Mouse (Mus musculus) heart, adult 2 months (tissue): ENCODE data around the gene Atf4. TPM values are rescaled to one million over a fixed set of nuclear protein-coding genes. Genes with fewer than 3 reads are reported as not detected.

Source experiments
- DNase-seq, 2 experiments: peaks; one replicate each; pipeline ENCODE4 v3.0.0; 2021
- H3K27ac ChIP-seq: fragments of 200-600 bp; 2 replicates; pipeline ENCODE4 v1.8.1; 2022
- H3K27me3 ChIP-seq: fragments of 200-500 bp; 2 replicates; pipeline ENCODE4 v1.6.1; 2012; ENCODE audit warnings: mild to moderate bottlenecking, low read length, inconsistent platforms, mixed read lengths; ENCODE audit not compliant: control insufficient read depth, insufficient read depth
- H3K36me3 ChIP-seq: fragments of 200-500 bp; 2 replicates; pipeline ENCODE4 v1.6.1; 2012; ENCODE audit warnings: low read length, inconsistent platforms; ENCODE audit not compliant: control insufficient read depth, insufficient read depth
- H3K4me1 ChIP-seq: fragments of 200-500 bp; 2 replicates; pipeline ENCODE4 v1.6.1; 2011; ENCODE audit warnings: low read length; ENCODE audit not compliant: control insufficient read depth, insufficient read depth
- H3K4me3 ChIP-seq: fragments of 200-600 bp; 2 replicates; pipeline ENCODE4 v1.8.1; 2022
- H3K79me2 ChIP-seq: fragments of 200-500 bp; replicated peaks from 2 replicates; pipeline ENCODE4 v1.6.1; 2012; ENCODE audit warnings: mild to moderate bottlenecking, inconsistent platforms, low read length, moderate library complexity, mixed read lengths; ENCODE audit not compliant: control insufficient read depth, insufficient read depth
- H3K9ac ChIP-seq: fragments of 200-500 bp; 2 replicates; pipeline ENCODE4 v1.6.1; 2012; ENCODE audit warnings: low read depth, mild to moderate bottlenecking, control low read depth, inconsistent platforms, low read length, mixed read lengths
- CTCF ChIP-seq: fragments of 200-600 bp; IDR thresholded peaks from 2 replicates; pipeline ENCODE4 v1.8.1; 2022; ENCODE audit warnings: antibody characterized with exemption, mild to moderate bottlenecking, moderate library complexity
- EP300 ChIP-seq: fragments of 200-500 bp; IDR thresholded peaks from 2 replicates; pipeline ENCODE4 v1.6.1; 2011; ENCODE audit warnings: low read depth, low read length, control low read depth; ENCODE audit not compliant: insufficient read depth
- POLR2A ChIP-seq: fragments of 200-500 bp; IDR thresholded peaks from 2 replicates; pipeline ENCODE4 v1.6.1; 2011; ENCODE audit warnings: mild to moderate bottlenecking, low read depth, low read length, control low read depth; ENCODE audit not compliant: insufficient read depth
- WGBS: fragments of 180-500 bp; shearing (Covaris S2); methylation state at CpG from one replicate; pipeline ENCODE4 v1.1.7; 2018; 5-methylcytosine and 5-hydroxymethylcytosine counted together
- intact Hi-C: fragments of 180-260 bp; cut with DNase I; formaldehyde crosslinking; loops from one replicate; pipeline ENCODE4 v1.15.1; 2025
- polyA plus RNA-seq: library from polyadenylated mRNA; depleted of rRNA; stranded (reverse); fragments of >200 nt; gene quantifications from 2 replicates; pipeline ENCODE4 v1.2.3, GENCODE M21; 2012
- total RNA-seq, 2 experiments: library from RNA; stranded (reverse); gene quantifications; 2 replicates each; pipeline ENCODE4 v1.2.3; 2021

Atf4 gene
- total and polyA plus RNA-seq, 3 experiments, result 65.6 to 78.5 (median 69.6) TPM

GRCm38 (mm10) chr15:80235535-80235934 is 19.4 kb upstream of the Atf4 start, which contains the start of gene AC140267.1:
AC140267.1 (plus strand) TSS chr15:80235835.
- DNase-seq, result no peak
- Histone ChIP-seq H3K27ac (no peak within 1 kb of the TSS; the same call in 1 of the 2 replicates), H3K4me1 (peaks cover 3% of the 10 kb centered on the region; the same call in 1 of the 2 replicates), H3K27me3 (no peaks in the 10 kb centered on the region), H3K36me3 (peaks cover 8% of the 10 kb centered on the region), H3K79me2 (peaks cover 2% of the 10 kb centered on the region; the same call in 1 of the 2 replicates), H3K4me3 (peak within 1 kb of the TSS; percentile 70), H3K9ac (no peak within 1 kb of the TSS)
- TF ChIP-seq CTCF (no peak), EP300 (no peak), POLR2A (no peak)
- 88% methylated on average over 9 of the region's 9 CpGs for WGBS
- intact Hi-C loops, result no loop called here

GRCm38 (mm10) chr15:80248135-80248534 is 6.8 kb upstream of the Atf4 start:
- H3K27me3 ChIP-seq, result no peaks in the 10 kb centered on the region
- H3K36me3 ChIP-seq, result peaks cover 2% of the 10 kb centered on the region; the same call in 1 of the 2 replicates
- H3K4me3 ChIP-seq, result no peak overlapping the region
- peaks cover 2% of the 10 kb centered on the region; the same call in 1 of the 2 replicates for H3K4me1 ChIP-seq
- intact Hi-C loops, result no loop called here
- peaks cover 2% of the 10 kb centered on the region; the same call in 1 of the 2 replicates for H3K79me2 ChIP-seq
- DNase-seq, result no peak
- H3K9ac ChIP-seq, result no peak overlapping the region
- no peak for TF ChIP-seq CTCF
- no peak for TF ChIP-seq EP300
- TF ChIP-seq POLR2A, result no peak
- H3K27ac ChIP-seq, result no peak overlapping the region
- WGBS, result 93% methylated on average over 12 of the region's 12 CpGs

GRCm38 (mm10) chr15:80248596-80248995 is 6.4 kb upstream of the Atf4 start:
- DNase-seq, result no peak
- intact Hi-C loops, result no loop called here
- no peak overlapping the region for H3K4me3 ChIP-seq
- peaks cover 2% of the 10 kb centered on the region; the same call in 1 of the 2 replicates for H3K36me3 ChIP-seq
- peaks cover 2% of the 10 kb centered on the region; the same call in 1 of the 2 replicates for H3K79me2 ChIP-seq
- TF ChIP-seq POLR2A (no peak), EP300 (no peak), CTCF (no peak)
- peaks cover 2% of the 10 kb centered on the region; the same call in 1 of the 2 replicates for H3K4me1 ChIP-seq
- no peak overlapping the region for H3K9ac ChIP-seq
- no peak overlapping the region for H3K27ac ChIP-seq
- 100% methylated on average over 1 of the region's 1 CpGs for WGBS
- no peaks in the 10 kb centered on the region for H3K27me3 ChIP-seq

GRCm38 (mm10) chr15:80249672-80250071 is 5.3 kb upstream of the Atf4 start:
- intact Hi-C loops, result loop anchor here (10.0 kb wide), 2 partner anchors 305 to 945 kb away; partner anchors contain the start of gene Mrtfa
- peaks cover 4% of the 10 kb centered on the region for H3K4me1 ChIP-seq
- H3K27ac ChIP-seq, result no peak overlapping the region
- WGBS, result 90% methylated on average over 10 of the region's 10 CpGs
- no peak for DNase-seq
- no peak overlapping the region for H3K9ac ChIP-seq
- TF ChIP-seq EP300 (no peak), POLR2A (no peak), CTCF (no peak)
- H3K27me3 ChIP-seq, result no peaks in the 10 kb centered on the region
- no peak overlapping the region for H3K4me3 ChIP-seq
- H3K36me3 ChIP-seq, result peaks cover 2% of the 10 kb centered on the region; the same call in 1 of the 2 replicates
- H3K79me2 ChIP-seq, result peaks cover 2% of the 10 kb centered on the region; the same call in 1 of the 2 replicates

GRCm38 (mm10) chr15:80250586-80250985 is 4.4 kb upstream of the Atf4 start:
- Histone ChIP-seq H3K27me3 (no peaks in the 10 kb centered on the region), H3K4me3 (no peak overlapping the region)

GRCm38 (mm10) chr15:80253530-80253929 is 1.5 kb upstream of the Atf4 start:
- intact Hi-C loops, result loop anchor here (10.0 kb wide), 2 partner anchors 309 to 941 kb away; partner anchors contain the start of gene Mrtfa
- no peak for TF ChIP-seq EP300
- TF ChIP-seq CTCF, result no peak
- TF ChIP-seq POLR2A, result no peak
- peaks cover 14% of the 10 kb centered on the region for H3K4me1 ChIP-seq
- DNase-seq, result no peak
- H3K9ac ChIP-seq, result no peak overlapping the region
- H3K4me3 ChIP-seq, result no peak overlapping the region
- no peaks in the 10 kb centered on the region for H3K79me2 ChIP-seq
- WGBS, result 52% methylated on average over 2 of the region's 2 CpGs
- no peaks in the 10 kb centered on the region for H3K27me3 ChIP-seq
- H3K36me3 ChIP-seq, result peaks cover 20% of the 10 kb centered on the region
- peak overlapping the region; percentile 99; the same call in 1 of the 2 replicates for H3K27ac ChIP-seq

More at GRCm38 (mm10) chr15:80250586-80250985, 4.4 kb upstream of the Atf4 start:
- Histone ChIP-seq H3K79me2 (peaks cover 2% of the 10 kb centered on the region; the same call in 1 of the 2 replicates), H3K36me3 (peaks cover 2% of the 10 kb centered on the region; the same call in 1 of the 2 replicates), H3K4me1 (peaks cover 4% of the 10 kb centered on the region), H3K27ac (peak overlapping the region; percentile 49; the same call in 1 of the 2 replicates), H3K9ac (no peak overlapping the region)
- TF ChIP-seq POLR2A (no peak), EP300 (no peak), CTCF (no peak)
- WGBS, result 59% methylated on average over 6 of the region's 6 CpGs
- DNase-seq, result no peak
- intact Hi-C loops, result loop anchor here (10.0 kb wide), 2 partner anchors 306 to 944 kb away; partner anchors contain the start of gene Mrtfa
